Mouse (Mus musculus): ENCODE measurements around the gene Gm5475. TPM values are rescaled to one million over a fixed set of nuclear protein-coding genes. Genes with fewer than 3 reads are reported as not detected.

The Gm5475 gene
- polyA plus RNA-seq, 1 experiment = 0.02 TPM

GRCm38 (mm10) chr15:100436518-100436917, 14.6 kb downstream of the Gm5475 start:
- no peak overlapping the region for H3K4me3 ChIP-seq (ENCODE audit: insufficient read depth, poor library complexity, severe bottlenecking)
- peaks cover 4% of the 10 kb centered on the region for H3K27me3 ChIP-seq (ENCODE audit: control insufficient read depth, insufficient read depth, insufficient read length)
- no peaks in the 10 kb centered on the region for H3K79me3 ChIP-seq (ENCODE audit: low read depth)
- no peaks in the 10 kb centered on the region for H3K79me2 ChIP-seq (ENCODE audit: control insufficient read depth, insufficient read depth)
- TF ChIP-seq USF1 (IDR thresholded peaks at IDR 0.05; ENCODE audit: low read depth) (no peak), CEBPB (IDR thresholded peaks at IDR 0.05; ENCODE audit: low read depth) (no peak), FOSL1 (IDR thresholded peaks at IDR 0.05; ENCODE audit: insufficient read depth, low read length, poor library complexity, severe bottlenecking) (no peak), MAX (IDR thresholded peaks at IDR 0.05) (no peak), CTCF (IDR thresholded peaks at IDR 0.05; ENCODE audit: control insufficient read depth, insufficient read depth, insufficient read length) (no peak)
- no peaks in the 10 kb centered on the region for H3K36me3 ChIP-seq (ENCODE audit: control insufficient read depth, insufficient read depth)
- no peak overlapping the region for H3ac ChIP-seq (ENCODE audit: control insufficient read depth, insufficient read length, low read depth)

- Histone ChIP-seq H3K79me2 (ENCODE audit: control insufficient read depth, insufficient read depth) (no peaks in the 10 kb centered on the region), H3ac (ENCODE audit: control insufficient read depth, insufficient read length, low read depth) (peak overlapping the region; percentile 64), H3K27me3 (ENCODE audit: control insufficient read depth, insufficient read depth, insufficient read length) (no peaks in the 10 kb centered on the region), H3K79me3 (ENCODE audit: low read depth) (no peaks in the 10 kb centered on the region), H3K36me3 (ENCODE audit: control insufficient read depth, insufficient read depth) (no peaks in the 10 kb centered on the region), H3K4me3 (ENCODE audit: insufficient read depth, poor library complexity, severe bottlenecking) (peak overlapping the region; percentile 24)
- TF ChIP-seq FOSL1 (IDR thresholded peaks at IDR 0.05; ENCODE audit: insufficient read depth, low read length, poor library complexity, severe bottlenecking) = no peak
- TF ChIP-seq MYOG (IDR thresholded peaks at IDR 0.05; ENCODE audit: control insufficient read depth, extremely low read depth, insufficient read length) = no peak
- no peak for TF ChIP-seq CEBPB (IDR thresholded peaks at IDR 0.05; ENCODE audit: low read depth)
- TF ChIP-seq MYOD1 (IDR thresholded peaks at IDR 0.05; ENCODE audit: control insufficient read depth, insufficient read length, low read depth) = no peak
- no peak for TF ChIP-seq USF1 (IDR thresholded peaks at IDR 0.05; ENCODE audit: low read depth)
- TF ChIP-seq MAX (IDR thresholded peaks at IDR 0.05) = no peak
- TF ChIP-seq CTCF (IDR thresholded peaks at IDR 0.05; ENCODE audit: control insufficient read depth, insufficient read depth, insufficient read length) = no peak
Observed at GRCm38 (mm10) chr15:100443126-100443922, 21.4 kb downstream of the Gm5475 start.

- no peak overlapping the region for H3K4me3 ChIP-seq (ENCODE audit: insufficient read depth, poor library complexity, severe bottlenecking)
- no peaks in the 10 kb centered on the region for H3K36me3 ChIP-seq (ENCODE audit: control insufficient read depth, insufficient read depth)
- TF ChIP-seq FOSL1 (IDR thresholded peaks at IDR 0.05; ENCODE audit: insufficient read depth, low read length, poor library complexity, severe bottlenecking) (no peak), MAX (IDR thresholded peaks at IDR 0.05) (no peak), USF1 (IDR thresholded peaks at IDR 0.05; ENCODE audit: low read depth) (no peak), CEBPB (IDR thresholded peaks at IDR 0.05; ENCODE audit: low read depth) (no peak), MYOD1 (IDR thresholded peaks at IDR 0.05; ENCODE audit: control insufficient read depth, insufficient read length, low read depth) (no peak), MYOG (IDR thresholded peaks at IDR 0.05; ENCODE audit: control insufficient read depth, extremely low read depth, insufficient read length) (no peak), CTCF (IDR thresholded peaks at IDR 0.05; ENCODE audit: control insufficient read depth, insufficient read depth, insufficient read length) (no peak)
- peaks cover 6% of the 10 kb centered on the region for H3K27me3 ChIP-seq (ENCODE audit: control insufficient read depth, insufficient read depth, insufficient read length)
- H3K79me2 ChIP-seq (ENCODE audit: control insufficient read depth, insufficient read depth) = no peaks in the 10 kb centered on the region
- no peak overlapping the region for H3ac ChIP-seq (ENCODE audit: control insufficient read depth, insufficient read length, low read depth)
- H3K79me3 ChIP-seq (ENCODE audit: low read depth) = no peaks in the 10 kb centered on the region
Observed at GRCm38 (mm10) chr15:100446887-100447286, 24.9 kb downstream of the Gm5475 start.

GRCm38 (mm10) chr15:100448572-100448971, 26.6 kb downstream of the Gm5475 start:
- no peaks in the 10 kb centered on the region for H3K36me3 ChIP-seq (ENCODE audit: control insufficient read depth, insufficient read depth)
- no peak overlapping the region for H3K4me3 ChIP-seq (ENCODE audit: insufficient read depth, poor library complexity, severe bottlenecking)
- TF ChIP-seq CTCF (IDR thresholded peaks at IDR 0.05; ENCODE audit: control insufficient read depth, insufficient read depth, insufficient read length) = no peak
- TF ChIP-seq USF1 (IDR thresholded peaks at IDR 0.05; ENCODE audit: low read depth) = no peak

GRCm38 (mm10) chr15:100449495-100449894, 27.5 kb downstream of the Gm5475 start:
- H3ac ChIP-seq (ENCODE audit: control insufficient read depth, insufficient read length, low read depth) = no peak overlapping the region
- H3K4me3 ChIP-seq (ENCODE audit: insufficient read depth, poor library complexity, severe bottlenecking) = no peak overlapping the region
- H3K79me3 ChIP-seq (ENCODE audit: low read depth) = no peaks in the 10 kb centered on the region
- no peaks in the 10 kb centered on the region for H3K79me2 ChIP-seq (ENCODE audit: control insufficient read depth, insufficient read depth)
- no peaks in the 10 kb centered on the region for H3K36me3 ChIP-seq (ENCODE audit: control insufficient read depth, insufficient read depth)
- no peak for TF ChIP-seq CEBPB (IDR thresholded peaks at IDR 0.05; ENCODE audit: low read depth)
- no peak for TF ChIP-seq MYOG (IDR thresholded peaks at IDR 0.05; ENCODE audit: control insufficient read depth, extremely low read depth, insufficient read length)
- no peak for TF ChIP-seq MAX (IDR thresholded peaks at IDR 0.05)
- no peak for TF ChIP-seq CTCF (IDR thresholded peaks at IDR 0.05; ENCODE audit: control insufficient read depth, insufficient read depth, insufficient read length)
- TF ChIP-seq USF1 (IDR thresholded peaks at IDR 0.05; ENCODE audit: low read depth) = no peak
- no peak for TF ChIP-seq MYOD1 (IDR thresholded peaks at IDR 0.05; ENCODE audit: control insufficient read depth, insufficient read length, low read depth)
- no peak for TF ChIP-seq FOSL1 (IDR thresholded peaks at IDR 0.05; ENCODE audit: insufficient read depth, low read length, poor library complexity, severe bottlenecking)
- peaks cover 6% of the 10 kb centered on the region for H3K27me3 ChIP-seq (ENCODE audit: control insufficient read depth, insufficient read depth, insufficient read length)

More at GRCm38 (mm10) chr15:100448572-100448971, 26.6 kb downstream of the Gm5475 start:
- H3K27me3 ChIP-seq (ENCODE audit: control insufficient read depth, insufficient read depth, insufficient read length) = peaks cover 6% of the 10 kb centered on the region
- no peaks in the 10 kb centered on the region for H3K79me3 ChIP-seq (ENCODE audit: low read depth)
- H3ac ChIP-seq (ENCODE audit: control insufficient read depth, insufficient read length, low read depth) = no peak overlapping the region
- no peaks in the 10 kb centered on the region for H3K79me2 ChIP-seq (ENCODE audit: control insufficient read depth, insufficient read depth)

GRCm38 (mm10) chr15:100451245-100451644, 29.3 kb downstream of the Gm5475 start:
- Histone ChIP-seq H3K79me3 (ENCODE audit: low read depth) (no peaks in the 10 kb centered on the region), H3K79me2 (ENCODE audit: control insufficient read depth, insufficient read depth) (no peaks in the 10 kb centered on the region), H3K36me3 (ENCODE audit: control insufficient read depth, insufficient read depth) (no peaks in the 10 kb centered on the region), H3ac (ENCODE audit: control insufficient read depth, insufficient read length, low read depth) (no peak overlapping the region), H3K4me3 (ENCODE audit: insufficient read depth, poor library complexity, severe bottlenecking) (no peak overlapping the region), H3K27me3 (ENCODE audit: control insufficient read depth, insufficient read depth, insufficient read length) (peaks cover 6% of the 10 kb centered on the region)
- TF ChIP-seq CTCF (IDR thresholded peaks at IDR 0.05; ENCODE audit: control insufficient read depth, insufficient read depth, insufficient read length) = no peak
- no peak for TF ChIP-seq USF1 (IDR thresholded peaks at IDR 0.05; ENCODE audit: low read depth)
- no peak for TF ChIP-seq MYOG (IDR thresholded peaks at IDR 0.05; ENCODE audit: control insufficient read depth, extremely low read depth, insufficient read length)
- TF ChIP-seq MYOD1 (IDR thresholded peaks at IDR 0.05; ENCODE audit: control insufficient read depth, insufficient read length, low read depth) = no peak
- TF ChIP-seq MAX (IDR thresholded peaks at IDR 0.05) = no peak
- no peak for TF ChIP-seq FOSL1 (IDR thresholded peaks at IDR 0.05; ENCODE audit: insufficient read depth, low read length, poor library complexity, severe bottlenecking)

All from C2C12 (cell line).